Mouse (Mus musculus): ENCODE measurements at regions not wholly inside any gene's neighbourhood (a gene's known extent, or its start where the extent isn't known, plus 50 kb on each side); places are given as distances from the start of the nearest gene placed in this dataset.

GRCm38 (mm10) chr3:157724542-157724941 is 157.8 kb downstream of the Ptger3 start:
- no peak for TF ChIP-seq CTCF (IDR thresholded peaks at IDR 0.05; ENCODE audit: borderline replicate concordance, extremely low read depth, insufficient read depth, insufficient read length)
- no peak for TF ChIP-seq POLR2A (IDR thresholded peaks at IDR 0.05; ENCODE audit: borderline replicate concordance, extremely low read depth, insufficient read depth, insufficient read length, poor library complexity, severe bottlenecking)

Measured in brain, embryonic 14.5 days (tissue).